In genomic region chr16:85067254-85067893, GRCm38 (mm10) we compare ENCODE assay signal across 13 mouse cellular contexts.
DNase-seq lines count a peak whose midpoint lies in the region; ATAC-seq lines count a peak whose summit lies in the region.
"Had no signal": no experiment of that assay in that cellular context is flagged by ENCODE, and none has a peak within 500 bp of the region (broad histone marks: within the 10 kb centered on the region; RNA-seq: fewer than 3 reads in every experiment).

No protein-coding gene starts in this region.

- peak; percentile 23 for DNase-seq in gastrocnemius, adult 18-20 months (ENCODE audit: low spot score)
- no peak for DNase-seq in gastrocnemius, postnatal 10 days
- peak; percentile 55 for DNase-seq in layer of hippocampus, adult 11-12 months (ENCODE audit: low spot score)
- no peak for DNase-seq in layer of hippocampus, adult 8-10 months (ENCODE audit: low spot score in 2 of 2)
- DNase-seq in lung, postnatal 36 days, result peak; percentile 34
- no peak for DNase-seq in lung, postnatal 14 days
- no peak for DNase-seq in left cerebral cortex, postnatal 10 days (ENCODE audit: extremely low spot score in 1 of 2, low spot score in 2 of 2)
- DNase-seq: adrenal gland, postnatal 10 days; right cerebral cortex, postnatal 14 days had no signal

- intact Hi-C loops in left cerebral cortex, postnatal 10 days (cut with DNase I), result no loop called here

- ATAC-seq in CD4-positive, CD25-positive, alpha-beta regulatory T cell, adult 4 months, result no peak
- ATAC-seq: intestine, postnatal 0 days; liver, embryonic 12.5 days; midbrain, embryonic 13.5 days had no signal

Comparison
In these comparisons a context has a peak if more than half of its experiments do, and no peak if none do; other contexts are left out.
1. DNase-seq: peak in gastrocnemius, adult 18-20 months (single experiment), layer of hippocampus, adult 11-12 months (single experiment) and lung, postnatal 36 days (single experiment); none in gastrocnemius, postnatal 10 days (single experiment), layer of hippocampus, adult 8-10 months (0 of 2), lung, postnatal 14 days (single experiment) and left cerebral cortex, postnatal 10 days (0 of 2).